In genomic region chr17:73572881-73573280, GRCm38 (mm10) we compare ENCODE assay signal across 15 mouse cellular contexts.
A peak's percentile ranks its signal among the peaks of the same experiment; 100 is the strongest.
DNase-seq lines count a peak whose midpoint lies in the region; ATAC-seq lines count a peak whose summit lies in the region.
"Had no signal": no experiment of that assay in that cellular context is flagged by ENCODE, and none has a peak within 500 bp of the region (broad histone marks: within the 10 kb centered on the region; RNA-seq: fewer than 3 reads in every experiment).

No protein-coding gene starts in this region.

- peaks cover 30% of the 10 kb centered on the region for H3K4me1 ChIP-seq in heart, embryonic 10.5 days
- H3K4me1 ChIP-seq in midbrain, embryonic 16.5 days (ENCODE audit: control insufficient read depth, insufficient read depth, low read length) = peaks cover 15% of the 10 kb centered on the region; the same call in 1 of the 2 replicates
- H3K4me1 ChIP-seq in midbrain, embryonic 11.5 days (ENCODE audit: control insufficient read depth, insufficient read depth, low read length) = no peaks in the 10 kb centered on the region
- H3K4me1 ChIP-seq in hindbrain, embryonic 10.5 days (replicated peaks) = 0 out of 2 replicates have a peak, but pooled peaks cover 3% of the 10 kb centered on the region
- H3K4me1 ChIP-seq in hindbrain, embryonic 11.5 days (replicated peaks; ENCODE audit: control insufficient read depth, insufficient read depth, low read length) = no peaks in the 10 kb centered on the region
- H3K4me1 ChIP-seq: intestine, embryonic 15.5 days had no signal

- H3K36me3 ChIP-seq in heart, embryonic 10.5 days = no peaks in the 10 kb centered on the region
- H3K36me3 ChIP-seq in midbrain, embryonic 16.5 days (ENCODE audit: control insufficient read depth, insufficient read depth, low read length) = no peaks in the 10 kb centered on the region
- no peaks in the 10 kb centered on the region for H3K36me3 ChIP-seq in midbrain, embryonic 11.5 days (ENCODE audit: control insufficient read depth, insufficient read depth, low read length)
- no peaks in the 10 kb centered on the region for H3K36me3 ChIP-seq in hindbrain, embryonic 10.5 days
- H3K36me3 ChIP-seq in hindbrain, embryonic 11.5 days (ENCODE audit: control insufficient read depth, insufficient read depth, low read length) = no peaks in the 10 kb centered on the region
- H3K36me3 ChIP-seq: embryonic facial prominence, embryonic 13.5 days; heart, embryonic 12.5 days; intestine, embryonic 15.5 days had no signal

- no peak overlapping the region for H3K4me2 ChIP-seq in midbrain, embryonic 16.5 days (ENCODE audit: low read length)
- no peak overlapping the region for H3K4me2 ChIP-seq in midbrain, embryonic 11.5 days
- H3K4me2 ChIP-seq in hindbrain, embryonic 11.5 days (replicated peaks; ENCODE audit: low read depth, low read length) = no peak overlapping the region
- H3K4me2 ChIP-seq: embryonic facial prominence, embryonic 13.5 days; heart, embryonic 12.5 days; hindbrain, embryonic 14.5 days; intestine, embryonic 15.5 days had no signal

- 76% methylated on average over 5 of the region's 5 CpGs for WGBS in heart, embryonic 10.5 days
- WGBS in midbrain, embryonic 16.5 days = 73% methylated on average over 5 of the region's 5 CpGs
- 85% methylated on average over 5 of the region's 5 CpGs for WGBS in midbrain, embryonic 11.5 days
- 78% methylated on average over 5 of the region's 5 CpGs for WGBS in hindbrain, embryonic 10.5 days
- WGBS in hindbrain, embryonic 11.5 days = 71% methylated on average over 5 of the region's 5 CpGs

- H3K4me3 ChIP-seq in heart, embryonic 10.5 days = no peak overlapping the region
- H3K4me3 ChIP-seq in midbrain, embryonic 16.5 days (ENCODE audit: low read depth, low read length) = no peak overlapping the region
- no peak overlapping the region for H3K4me3 ChIP-seq in midbrain, embryonic 11.5 days (ENCODE audit: low read depth, low read length)
- no peak overlapping the region for H3K4me3 ChIP-seq in hindbrain, embryonic 10.5 days
- no peak overlapping the region for H3K4me3 ChIP-seq in hindbrain, embryonic 11.5 days (ENCODE audit: low read depth, low read length)
- H3K4me3 ChIP-seq: embryonic facial prominence, embryonic 13.5 days; heart, adult 2 months; heart, embryonic 12.5 days; intestine, embryonic 15.5 days had no signal

- no peaks in the 10 kb centered on the region for H3K27me3 ChIP-seq in heart, embryonic 10.5 days (ENCODE audit: insufficient read depth, poor library complexity, severe bottlenecking)
- H3K27me3 ChIP-seq in midbrain, embryonic 16.5 days (ENCODE audit: control insufficient read depth, insufficient read depth, low read depth, low read length) = no peaks in the 10 kb centered on the region
- no peaks in the 10 kb centered on the region for H3K27me3 ChIP-seq in midbrain, embryonic 11.5 days (ENCODE audit: control insufficient read depth, insufficient read depth, low read length)
- H3K27me3 ChIP-seq in hindbrain, embryonic 10.5 days (ENCODE audit: insufficient read depth, poor library complexity, severe bottlenecking) = no peaks in the 10 kb centered on the region; the same call in 1 of the 2 replicates
- no peaks in the 10 kb centered on the region for H3K27me3 ChIP-seq in hindbrain, embryonic 11.5 days (ENCODE audit: control insufficient read depth, insufficient read depth, low read length)
- H3K27me3 ChIP-seq: heart, embryonic 12.5 days; intestine, embryonic 15.5 days had no signal

- H3K9me3 ChIP-seq in heart, embryonic 10.5 days = no peaks in the 10 kb centered on the region
- H3K9me3 ChIP-seq in midbrain, embryonic 16.5 days (replicated peaks; ENCODE audit: control insufficient read depth, low read length, poor library complexity, severe bottlenecking) = no peaks in the 10 kb centered on the region
- H3K9me3 ChIP-seq in midbrain, embryonic 11.5 days (ENCODE audit: control insufficient read depth, low read length) = no peaks in the 10 kb centered on the region
- no peaks in the 10 kb centered on the region for H3K9me3 ChIP-seq in hindbrain, embryonic 10.5 days
- H3K9me3 ChIP-seq in hindbrain, embryonic 11.5 days (ENCODE audit: control insufficient read depth, low read length) = no peaks in the 10 kb centered on the region
- H3K9me3 ChIP-seq: embryonic facial prominence, embryonic 13.5 days; heart, embryonic 12.5 days; intestine, embryonic 15.5 days had no signal

- H3K27ac ChIP-seq in heart, embryonic 10.5 days = peak overlapping the region; percentile 62; the same call in 1 of the 2 replicates
- peak overlapping the region; percentile 50; the same call in 1 of the 2 replicates for H3K27ac ChIP-seq in midbrain, embryonic 16.5 days (ENCODE audit: low read length)
- no peak overlapping the region for H3K27ac ChIP-seq in midbrain, embryonic 11.5 days (ENCODE audit: low read depth, low read length)
- H3K27ac ChIP-seq in hindbrain, embryonic 10.5 days = no peak overlapping the region
- no peak overlapping the region for H3K27ac ChIP-seq in hindbrain, embryonic 11.5 days (ENCODE audit: low read depth, low read length)
- H3K27ac ChIP-seq: embryonic facial prominence, embryonic 13.5 days; heart, adult 2 months; hindbrain, embryonic 14.5 days; intestine, embryonic 15.5 days had no signal

- no peak overlapping the region for H3K9ac ChIP-seq in midbrain, embryonic 16.5 days (ENCODE audit: low read depth, low read length)
- H3K9ac ChIP-seq in midbrain, embryonic 11.5 days (ENCODE audit: low read length) = no peak overlapping the region
- no peak overlapping the region for H3K9ac ChIP-seq in hindbrain, embryonic 11.5 days (ENCODE audit: low read depth, low read length)
- H3K9ac ChIP-seq: embryonic facial prominence, embryonic 13.5 days; heart, embryonic 12.5 days; hindbrain, embryonic 14.5 days; intestine, embryonic 15.5 days had no signal

- no peak for ATAC-seq in midbrain, embryonic 16.5 days
- ATAC-seq in midbrain, embryonic 11.5 days (ENCODE audit: low FRiP score) = no peak
- peak; percentile 24 to 59; a peak in 2 of 4 replicates for ATAC-seq in hematopoietic stem cell, adult 5-6 weeks (replicated peaks in 1 of 2; ENCODE audit: insufficient read depth in 1 of 2, low FRiP score in 2 of 2, low TSS enrichment in 1 of 2, low read depth in 1 of 2, poor library complexity in 2 of 2, severe bottlenecking in 2 of 2)
- ATAC-seq in hindbrain, embryonic 11.5 days (ENCODE audit: low FRiP score) = no peak
- ATAC-seq: forebrain, embryonic 14.5 days; intestine, embryonic 15.5 days had no signal

- DNase-seq in heart, embryonic 10.5 days (ENCODE audit: low spot score) = no peak
- DNase-seq in heart, postnatal 4 days = no peak
- DNase-seq in midbrain, embryonic 11.5 days (ENCODE audit: low spot score, missing footprints) = no peak
- DNase-seq in hindbrain, embryonic 10.5 days (ENCODE audit: low spot score) = no peak
- DNase-seq in gastrocnemius, postnatal 25 days = no peak
- no peak for DNase-seq in hindbrain, embryonic 11.5 days (ENCODE audit: low spot score)
- DNase-seq: embryo, embryonic 11 days had no signal

Comparison
In these comparisons a context has a peak if more than half of its experiments do, and no peak if none do; other contexts are left out.
1. H3K27ac ChIP-seq: peak in heart, embryonic 10.5 days (single experiment) and midbrain, embryonic 16.5 days (single experiment); none in midbrain, embryonic 11.5 days (single experiment), hindbrain, embryonic 10.5 days (single experiment) and hindbrain, embryonic 11.5 days (single experiment).
2. ATAC-seq: peak in hematopoietic stem cell, adult 5-6 weeks (2 of 2); none in midbrain, embryonic 16.5 days (single experiment), midbrain, embryonic 11.5 days (single experiment) and hindbrain, embryonic 11.5 days (single experiment).